8 mouse cellular contexts compared by ENCODE assay signal in genomic region chr10:75859786-75860470, GRCm38 (mm10). TPM values are rescaled to one million over a fixed set of nuclear protein-coding genes. Genes with fewer than 3 reads are reported as not detected.
DNase-seq lines count a peak whose midpoint lies in the region; ATAC-seq and TF ChIP-seq lines count a peak whose summit lies in the region.
"Not testable (repeated sequence)": the region's sequence is repeated elsewhere in the genome, so short reads cannot be mapped to it uniquely, and the experiment has no call there.

Gene Mif, minus strand, starts transcription at chr10:75860240.

- peak within 1 kb of the TSS; percentile 69 for H3K27ac ChIP-seq in cortical plate, adult 2 months (ENCODE audit: insufficient read depth, low read length)

- ATAC-seq in activated CD4-positive, CD25-positive, alpha-beta regulatory T cell, adult 4 months = peak; percentile 99
- ATAC-seq in inflammation-experienced regulatory T-cells, adult 6 months = peak; percentile 99
- peak; percentile 98 for ATAC-seq in megakaryocyte-erythroid progenitor cell, adult 5-6 weeks (replicated peaks; ENCODE audit: low FRiP score, low TSS enrichment, poor library complexity, severe bottlenecking)

- peak; percentile 85 for DNase-seq in gastrocnemius, postnatal 10 days
- DNase-seq in left cerebral cortex, postnatal 10 days (ENCODE audit: extremely low spot score in 1 of 2, low spot score in 2 of 2) = peak; percentile 74 to 91
- peak; percentile 85 for DNase-seq in right cerebral cortex, postnatal 25 days
- DNase-seq in urinary bladder, postnatal 4 days (ENCODE audit: low spot score in 2 of 2) = peak; percentile 75 to 87

- H3K4me1 ChIP-seq in cortical plate, adult 2 months (ENCODE audit: control insufficient read depth, insufficient read depth, low read length) = not testable (repeated sequence)

- intact Hi-C loops in left cerebral cortex, postnatal 10 days (cut with DNase I) = not testable (repeated sequence)

- H3K4me3 ChIP-seq in cortical plate, adult 2 months (ENCODE audit: insufficient read depth, low read length) = peak within 1 kb of the TSS; percentile 86

- not testable (repeated sequence) for TF ChIP-seq CTCF in cortical plate, adult 2 months (IDR thresholded peaks at IDR 0.05; ENCODE audit: extremely low read depth, insufficient read depth, low read length)

- TF ChIP-seq POLR2A in cortical plate, adult 2 months (IDR thresholded peaks at IDR 0.05; ENCODE audit: extremely low read depth, insufficient read depth, low read length) = peak; percentile 91

RNA-seq across cellular contexts. Expression of gene Mif, which starts in this region (rescaled TPM):
- polyA plus RNA-seq in activated CD4-positive, CD25-positive, alpha-beta regulatory T cell, adult 4 months (2017; shearing (Covaris generic)) = 100 to 1,000 TPM; 464 to 561 TPM
- 1,035 and 1,146 TPM in 2 replicates for polyA plus RNA-seq in cortical plate, adult 2 months (2012; rRNA removed)
- total RNA-seq in gastrocnemius, postnatal 10 days (2021) = 100 to 1,000 TPM; 146 to 148 TPM
- polyA plus RNA-seq in inflammation-experienced regulatory T-cells, adult 6 months (2017; shearing (Covaris generic)) = 100 to 1,000 TPM; 423 to 560 (median 495) TPM
- total RNA-seq in left cerebral cortex, postnatal 10 days (2021) = 100 to 1,000 TPM; 771 to 828 TPM
- total RNA-seq in megakaryocyte-erythroid progenitor cell, adult 5-6 weeks (2014; fragmentation: Nextera tagmentation) = 591 and 602 TPM in 2 replicates
- 419 and 579 TPM in 2 replicates for total RNA-seq in megakaryocyte-erythroid progenitor cell, adult 5-6 weeks (2017)

Comparison
In these comparisons a context has a peak if more than half of its experiments do, and no peak if none do; other contexts are left out.
1. Peak in every context shown above with its lines: DNase-seq, ATAC-seq, H3K4me3 ChIP-seq and H3K27ac ChIP-seq.